Comparison of ENCODE assay signal across 8 mouse cellular contexts in the genomic region with DNA sequence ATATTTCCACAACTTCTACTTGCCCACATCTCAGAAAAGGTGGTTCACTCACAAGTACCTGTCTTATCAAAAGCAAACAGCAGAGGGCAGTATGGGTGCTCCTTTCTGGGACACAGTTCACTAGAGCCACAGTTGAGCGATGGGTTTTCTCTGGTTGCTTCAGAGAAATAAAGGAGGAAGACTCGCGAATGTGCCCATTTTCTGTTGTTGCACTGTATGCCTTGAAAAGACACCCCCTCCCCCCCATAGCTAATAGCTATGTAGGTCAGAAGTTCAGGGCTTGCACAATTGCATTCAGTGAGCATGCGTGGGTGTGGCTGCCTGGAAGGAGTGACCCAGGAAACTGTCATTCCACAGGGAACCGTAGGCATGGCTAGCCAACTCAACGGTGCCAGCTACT. TPM values are rescaled to one million over a fixed set of nuclear protein-coding genes. Genes with fewer than 3 reads are reported as not detected.
A peak's percentile ranks its signal among the peaks of the same experiment; 100 is the strongest.
DNase-seq lines count a peak whose midpoint lies in the region; ATAC-seq and TF ChIP-seq lines count a peak whose summit lies in the region.

No protein-coding gene starts in this region.

- H3K4me2 ChIP-seq in embryonic facial prominence, embryonic 15.5 days (replicated peaks) = no peak overlapping the region; the same call in 1 of the 2 replicates
- H3K4me2 ChIP-seq in limb, embryonic 13.5 days (replicated peaks) = peak overlapping the region; percentile 12; the same call in 1 of the 2 replicates
- H3K4me2 ChIP-seq in midbrain, postnatal 0 days (ENCODE audit: low read depth, low read length, poor library complexity, severe bottlenecking) = peak overlapping the region; percentile 9; the same call in 1 of the 2 replicates

- peak; percentile 38 for DNase-seq in 416B (ENCODE audit: low read depth)
- peak; percentile 19 to 55 for DNase-seq in adrenal gland, postnatal 4 days (ENCODE audit: low spot score in 2 of 2)
- peak; percentile 56 to 84 for DNase-seq in heart, adult 9 months (ENCODE audit: low spot score in 2 of 2)
- peak; percentile 89 for DNase-seq in kidney, adult 9 months
- peak; percentile 88 for DNase-seq in midbrain, postnatal 0 days (ENCODE audit: low spot score)
- peak; percentile 16 to 76 for DNase-seq in spleen, postnatal 14 days (ENCODE audit: low spot score in 2 of 2)

- peak; percentile 91 for TF ChIP-seq CTCF in midbrain, postnatal 0 days (IDR thresholded peaks at IDR 0.05)

- peak; percentile 65 for ATAC-seq in embryonic facial prominence, embryonic 15.5 days (ENCODE audit: insufficient number of reproducible peaks, low FRiP score, low TSS enrichment, low read depth)
- peak; percentile 61; the same call in 1 of the 2 replicates for ATAC-seq in limb, embryonic 13.5 days (ENCODE audit: low FRiP score, low read depth)
- no peak for ATAC-seq in midbrain, postnatal 0 days (ENCODE audit: low FRiP score)

- WGBS in embryonic facial prominence, embryonic 15.5 days = 21% methylated on average over 6 of the region's 6 CpGs
- 33% methylated on average over 6 of the region's 6 CpGs for WGBS in limb, embryonic 13.5 days
- WGBS in midbrain, postnatal 0 days = 35% methylated on average over 6 of the region's 6 CpGs

- H3K4me3 ChIP-seq in embryonic facial prominence, embryonic 15.5 days (replicated peaks) = no peak overlapping the region
- no peak overlapping the region for H3K4me3 ChIP-seq in limb, embryonic 13.5 days
- H3K4me3 ChIP-seq in midbrain, postnatal 0 days (ENCODE audit: low read depth, low read length) = no peak overlapping the region

- no peaks in the 10 kb centered on the region for H3K27me3 ChIP-seq in embryonic facial prominence, embryonic 15.5 days
- no peaks in the 10 kb centered on the region for H3K27me3 ChIP-seq in limb, embryonic 13.5 days
- no peaks in the 10 kb centered on the region for H3K27me3 ChIP-seq in midbrain, postnatal 0 days (ENCODE audit: insufficient read depth, low read length)

- H3K9ac ChIP-seq in embryonic facial prominence, embryonic 15.5 days = no peak overlapping the region
- H3K9ac ChIP-seq in limb, embryonic 13.5 days = no peak overlapping the region
- H3K9ac ChIP-seq in midbrain, postnatal 0 days (replicated peaks; ENCODE audit: low read length, poor library complexity, severe bottlenecking) = no peak overlapping the region

- no peaks in the 10 kb centered on the region for H3K9me3 ChIP-seq in embryonic facial prominence, embryonic 15.5 days (replicated peaks)
- H3K9me3 ChIP-seq in limb, embryonic 13.5 days = no peaks in the 10 kb centered on the region
- no peaks in the 10 kb centered on the region for H3K9me3 ChIP-seq in midbrain, postnatal 0 days (ENCODE audit: low read length)

- no peaks in the 10 kb centered on the region for H3K36me3 ChIP-seq in embryonic facial prominence, embryonic 15.5 days
- H3K36me3 ChIP-seq in limb, embryonic 13.5 days = no peaks in the 10 kb centered on the region
- no peaks in the 10 kb centered on the region for H3K36me3 ChIP-seq in midbrain, postnatal 0 days (ENCODE audit: insufficient read depth, low read length)

- 0 out of 2 replicates have a peak, but pooled peaks cover 2% of the 10 kb centered on the region for H3K4me1 ChIP-seq in embryonic facial prominence, embryonic 15.5 days
- H3K4me1 ChIP-seq in limb, embryonic 13.5 days = 0 out of 2 replicates have a peak, but pooled peaks cover 2% of the 10 kb centered on the region
- no peaks in the 10 kb centered on the region for H3K4me1 ChIP-seq in midbrain, postnatal 0 days (ENCODE audit: insufficient read depth, low read length)

- no peak overlapping the region for H3K27ac ChIP-seq in embryonic facial prominence, embryonic 15.5 days (replicated peaks)
- no peak overlapping the region for H3K27ac ChIP-seq in limb, embryonic 13.5 days
- H3K27ac ChIP-seq in midbrain, postnatal 0 days (ENCODE audit: low read depth, low read length) = no peak overlapping the region

RNA-seq across cellular contexts. Expression of gene Slc44a1, which starts 55.5 kb away (rescaled TPM):
- 10 to 100 TPM; 95.4 to 95.8 TPM for total RNA-seq in adrenal gland, postnatal 4 days (2021)
- 47.9 and 48.2 TPM in 2 replicates for polyA plus RNA-seq in embryonic facial prominence, embryonic 15.5 days (2015; fragmentation: Nextera tagmentation; extraction: Ambion mirVana)
- polyA plus RNA-seq in limb, embryonic 13.5 days (2015; fragmentation: Nextera tagmentation; extraction: Ambion mirVana) = 29.7 and 30.9 TPM in 2 replicates
- total RNA-seq in midbrain, postnatal 0 days (2014; rRNA removed) = 23.2 and 24.2 TPM in 2 replicates
- polyA plus RNA-seq in midbrain, postnatal 0 days (2015; fragmentation: Nextera tagmentation; extraction: Ambion mirVana) = 8.3 and 8.6 TPM in 2 replicates

Comparison
In these comparisons a context has a peak if more than half of its experiments do, and no peak if none do; other contexts are left out.
1. DNase-seq: peak in every context shown above with its lines; median percentile 89 in kidney, adult 9 months; 88 in midbrain, postnatal 0 days; 70 in heart, adult 9 months; 46 in spleen, postnatal 14 days; 38 in 416B; 37 in adrenal gland, postnatal 4 days.